Comparison of ENCODE assay signal across 26 mouse cellular contexts in genomic region chr3:103017350-103017749, GRCm38 (mm10). TPM values are rescaled to one million over a fixed set of nuclear protein-coding genes. Genes with fewer than 3 reads are reported as not detected.
DNase-seq lines count a peak whose midpoint lies in the region; ATAC-seq and TF ChIP-seq lines count a peak whose summit lies in the region.
"Had no signal": no experiment of that assay in that cellular context is flagged by ENCODE, and none has a peak within 500 bp of the region (broad histone marks: within the 10 kb centered on the region; RNA-seq: fewer than 3 reads in every experiment).

No protein-coding gene starts in this region.

- H3K4me3 ChIP-seq in heart, embryonic 11.5 days (ENCODE audit: low read depth, low read length) = no peak overlapping the region
- no peak overlapping the region for H3K4me3 ChIP-seq in testis, adult 2 months (ENCODE audit: control insufficient read depth, low read depth, low read length)
- no peak overlapping the region for H3K4me3 ChIP-seq in forebrain, embryonic 10.5 days
- H3K4me3 ChIP-seq: embryonic facial prominence, embryonic 13.5 days; gastrocnemius, adult 2 months; heart, embryonic 15.5 days; limb, embryonic 13.5 days; liver, embryonic 13.5 days; midbrain, embryonic 12.5 days; neural tube, embryonic 13.5 days had no signal

- ATAC-seq in heart, embryonic 11.5 days (replicated peaks; ENCODE audit: insufficient number of reproducible peaks, low FRiP score, low TSS enrichment) = no peak
- ATAC-seq in megakaryocyte, adult 5-6 weeks (ENCODE audit: poor library complexity, severe bottlenecking) = peak; percentile 41
- ATAC-seq: forebrain, postnatal 0 days; hindbrain, postnatal 0 days; intestine, postnatal 0 days had no signal

- TF ChIP-seq CTCF in testis, adult 2 months (IDR thresholded peaks at IDR 0.05; ENCODE audit: control insufficient read depth, insufficient read depth, insufficient replicate concordance, low read depth, low read length) = no peak

- no peaks in the 10 kb centered on the region for H3K9me3 ChIP-seq in heart, embryonic 11.5 days (replicated peaks; ENCODE audit: control insufficient read depth, low read length)
- no peaks in the 10 kb centered on the region for H3K9me3 ChIP-seq in forebrain, embryonic 10.5 days
- H3K9me3 ChIP-seq: embryonic facial prominence, embryonic 13.5 days; heart, embryonic 15.5 days; limb, embryonic 13.5 days; liver, embryonic 13.5 days; midbrain, embryonic 12.5 days; neural tube, embryonic 13.5 days had no signal

- DNase-seq in heart, adult 8-10 months (ENCODE audit: low spot score) = peak; percentile 16
- no peak for DNase-seq in testis, postnatal 10 days (ENCODE audit: low spot score)
- no peak for DNase-seq in right cerebral cortex, adult 18-20 months
- no peak for DNase-seq in forebrain, embryonic 10.5 days (ENCODE audit: extremely low spot score, low spot score)
- no peak for DNase-seq in left cerebral cortex, adult 8-10 months (ENCODE audit: low spot score in 2 of 2)
- DNase-seq: adrenal gland, adult 8-10 months; cerebellum, adult 9-11 months; forebrain, postnatal 0 days; gastrocnemius, adult 2 months; heart, postnatal 4 days; liver, embryonic 13.5 days; thymus, postnatal 4 days had no signal

- 46% methylated on average over 2 of the region's 2 CpGs for WGBS in heart, embryonic 11.5 days (ENCODE audit: insufficient replicate concordance)
- 73% methylated on average over 2 of the region's 2 CpGs for WGBS in forebrain, embryonic 10.5 days

- H3K36me3 ChIP-seq in heart, embryonic 11.5 days (ENCODE audit: control insufficient read depth, insufficient read depth, low read length) = no peaks in the 10 kb centered on the region
- no peaks in the 10 kb centered on the region for H3K36me3 ChIP-seq in testis, adult 2 months (ENCODE audit: control insufficient read depth, insufficient read depth, low read length)
- peaks cover 5% of the 10 kb centered on the region; the same call in 1 of the 2 replicates for H3K36me3 ChIP-seq in forebrain, embryonic 10.5 days (replicated peaks)
- H3K36me3 ChIP-seq: embryonic facial prominence, embryonic 13.5 days; heart, embryonic 15.5 days; limb, embryonic 13.5 days; liver, embryonic 13.5 days; midbrain, embryonic 12.5 days; neural tube, embryonic 13.5 days had no signal

- TF ChIP-seq POLR2A in testis, adult 2 months (IDR thresholded peaks at IDR 0.05; ENCODE audit: control insufficient read depth, low read depth, low read length) = no peak

- no peak overlapping the region for H3K4me2 ChIP-seq in heart, embryonic 11.5 days
- H3K4me2 ChIP-seq: embryonic facial prominence, embryonic 13.5 days; heart, embryonic 15.5 days; limb, embryonic 13.5 days; liver, embryonic 13.5 days; midbrain, embryonic 12.5 days; neural tube, embryonic 13.5 days had no signal

- H3K4me1 ChIP-seq in heart, embryonic 11.5 days (ENCODE audit: control insufficient read depth, insufficient read depth, low read length) = no peaks in the 10 kb centered on the region
- peaks cover 6% of the 10 kb centered on the region for H3K4me1 ChIP-seq in testis, adult 2 months (ENCODE audit: control insufficient read depth, insufficient read depth, low read length)
- peaks cover 13% of the 10 kb centered on the region for H3K4me1 ChIP-seq in forebrain, embryonic 10.5 days

- H3K27ac ChIP-seq in heart, embryonic 11.5 days (ENCODE audit: low read depth, low read length) = no peak overlapping the region
- H3K27ac ChIP-seq in testis, adult 2 months (ENCODE audit: control insufficient read depth, insufficient read depth, low read depth, low read length) = peak overlapping the region; percentile 32; the same call in 1 of the 2 replicates
- no peak overlapping the region for H3K27ac ChIP-seq in forebrain, embryonic 10.5 days
- H3K27ac ChIP-seq: embryonic facial prominence, embryonic 13.5 days; gastrocnemius, adult 2 months; heart, embryonic 15.5 days; hindbrain, postnatal 0 days; limb, embryonic 13.5 days; liver, embryonic 13.5 days; midbrain, embryonic 12.5 days; neural tube, embryonic 13.5 days had no signal

- H3K27me3 ChIP-seq in heart, embryonic 11.5 days (ENCODE audit: control insufficient read depth, insufficient read depth, low read length) = no peaks in the 10 kb centered on the region
- no peaks in the 10 kb centered on the region for H3K27me3 ChIP-seq in testis, adult 2 months (ENCODE audit: control insufficient read depth, insufficient read depth, low read length)
- H3K27me3 ChIP-seq in forebrain, embryonic 10.5 days (ENCODE audit: poor library complexity, severe bottlenecking) = no peaks in the 10 kb centered on the region
- H3K27me3 ChIP-seq: embryonic facial prominence, embryonic 13.5 days; heart, embryonic 15.5 days; limb, embryonic 13.5 days; liver, embryonic 13.5 days; midbrain, embryonic 12.5 days; neural tube, embryonic 13.5 days had no signal

- H3K9ac ChIP-seq in heart, embryonic 11.5 days (ENCODE audit: low read depth, low read length) = no peak overlapping the region
- H3K9ac ChIP-seq: embryonic facial prominence, embryonic 13.5 days; forebrain, postnatal 0 days; heart, embryonic 15.5 days; limb, embryonic 13.5 days; liver, embryonic 13.5 days; midbrain, embryonic 12.5 days; neural tube, embryonic 13.5 days had no signal

RNA-seq across cellular contexts. Expression of gene Csde1, which starts 2.9 kb away (rescaled TPM):
- total RNA-seq in heart, adult 8-10 months (2022) = 100 to 1,000 TPM; 544 to 568 (median 560) TPM
- polyA plus RNA-seq in heart, embryonic 11.5 days (2014; fragmentation: Nextera tagmentation; extraction: Ambion mirVana) = 335 and 357 TPM in 2 replicates
- 86.3 and 110 TPM in 2 replicates for polyA plus RNA-seq in testis, adult 2 months (2012; rRNA removed)
- 231 and 262 TPM in 2 replicates for total RNA-seq in megakaryocyte, adult 5-6 weeks (2015)
- 467 and 491 TPM in 2 replicates for total RNA-seq in megakaryocyte, adult 5-6 weeks (2017)
- 433 and 473 TPM in 2 replicates for polyA plus RNA-seq in forebrain, embryonic 10.5 days (2016; fragmentation: Nextera tagmentation; extraction: Ambion mirVana)
- total RNA-seq in left cerebral cortex, adult 8-10 months (2022) = 100 to 1,000 TPM; 242 to 273 (median 261) TPM

RNA-seq across cellular contexts. Expression of gene Sike1, which starts 21.8 kb away (rescaled TPM):
- 10 to 100 TPM; 56.5 to 60.9 (median 59.3) TPM for total RNA-seq in heart, adult 8-10 months (2022)
- polyA plus RNA-seq in heart, embryonic 11.5 days (2014; fragmentation: Nextera tagmentation; extraction: Ambion mirVana) = 88.0 and 89.4 TPM in 2 replicates
- 10.2 and 16.3 TPM in 2 replicates for polyA plus RNA-seq in testis, adult 2 months (2012; rRNA removed)
- 62.6 and 75.0 TPM in 2 replicates for total RNA-seq in megakaryocyte, adult 5-6 weeks (2015)
- 65.9 and 74.4 TPM in 2 replicates for total RNA-seq in megakaryocyte, adult 5-6 weeks (2017)
- 68.2 and 78.0 TPM in 2 replicates for polyA plus RNA-seq in forebrain, embryonic 10.5 days (2016; fragmentation: Nextera tagmentation; extraction: Ambion mirVana)
- total RNA-seq in left cerebral cortex, adult 8-10 months (2022) = 10 to 100 TPM; 54.7 to 65.9 (median 59.8) TPM

RNA-seq across cellular contexts. Expression of gene Nras, which starts 40.7 kb away (rescaled TPM):
- total RNA-seq in heart, adult 8-10 months (2022) = 10 to 100 TPM; 33.4 to 44.8 (median 36.6) TPM
- polyA plus RNA-seq in heart, embryonic 11.5 days (2014; fragmentation: Nextera tagmentation; extraction: Ambion mirVana) = 99.1 and 101 TPM in 2 replicates
- polyA plus RNA-seq in testis, adult 2 months (2012; rRNA removed) = 60.9 and 72.3 TPM in 2 replicates
- total RNA-seq in megakaryocyte, adult 5-6 weeks (2015) = 75.9 and 83.9 TPM in 2 replicates
- total RNA-seq in megakaryocyte, adult 5-6 weeks (2017) = 58.3 and 59.8 TPM in 2 replicates
- polyA plus RNA-seq in forebrain, embryonic 10.5 days (2016; fragmentation: Nextera tagmentation; extraction: Ambion mirVana) = 162 and 163 TPM in 2 replicates
- total RNA-seq in left cerebral cortex, adult 8-10 months (2022) = 10 to 100 TPM; 63.7 to 69.1 (median 67.2) TPM

RNA-seq across cellular contexts. Expression of gene Nr1h5, which starts 53.4 kb away (rescaled TPM):
- total RNA-seq in heart, adult 8-10 months (2022) = not detected
- 0.32 and 0.64 TPM in 2 replicates for polyA plus RNA-seq in heart, embryonic 11.5 days (2014; fragmentation: Nextera tagmentation; extraction: Ambion mirVana)
- polyA plus RNA-seq in testis, adult 2 months (2012; rRNA removed) = 0.40 and 0.43 TPM in 2 replicates
- total RNA-seq in megakaryocyte, adult 5-6 weeks (2015) = not detected in 2 replicates
- total RNA-seq in megakaryocyte, adult 5-6 weeks (2017) = not detected in 2 replicates
- polyA plus RNA-seq in forebrain, embryonic 10.5 days (2016; fragmentation: Nextera tagmentation; extraction: Ambion mirVana) = 0.07 and 0.11 TPM in 2 replicates
- total RNA-seq in left cerebral cortex, adult 8-10 months (2022) = not detected
- total RNA-seq: adrenal gland, adult 8-10 months; gastrocnemius, adult 2 months; heart, adult 18-20 months; heart, postnatal 4 days; hindbrain, postnatal 0 days; layer of hippocampus, postnatal 25 days; left cerebral cortex, postnatal 14 days had no signal
- polyA plus RNA-seq: embryonic facial prominence, embryonic 13.5 days; hindbrain, postnatal 0 days; intestine, postnatal 0 days; limb, embryonic 13.5 days; lung, embryonic 16.5 days had no signal

RNA-seq across cellular contexts. Expression of gene Ampd1, which starts 56.5 kb away (rescaled TPM):
- total RNA-seq in heart, adult 8-10 months (2022) = 1 to 10 TPM in 1 of 4 experiments, under 1 TPM in 3; 0.37 to 1.3 (median 0.64) TPM
- polyA plus RNA-seq in heart, embryonic 11.5 days (2014; fragmentation: Nextera tagmentation; extraction: Ambion mirVana) = 0.62 TPM in 1 of 2 replicates, not detected in the other
- 1.3 and 1.5 TPM in 2 replicates for polyA plus RNA-seq in testis, adult 2 months (2012; rRNA removed)
- not detected in 2 replicates for total RNA-seq in megakaryocyte, adult 5-6 weeks (2015)
- total RNA-seq in megakaryocyte, adult 5-6 weeks (2017) = 0.44 TPM in 1 of 2 replicates, not detected in the other
- not detected in 2 replicates for polyA plus RNA-seq in forebrain, embryonic 10.5 days (2016; fragmentation: Nextera tagmentation; extraction: Ambion mirVana)
- total RNA-seq in left cerebral cortex, adult 8-10 months (2022) = under 1 TPM in 2 of 4 experiments, not detected in 2; 0.23 to 0.54 TPM
- total RNA-seq: adrenal gland, adult 8-10 months; forebrain, postnatal 0 days; heart, adult 18-20 months; layer of hippocampus, postnatal 25 days; left cerebral cortex, postnatal 14 days had no signal
- polyA plus RNA-seq: forebrain, postnatal 0 days; hindbrain, postnatal 0 days; intestine, postnatal 0 days; neural tube, embryonic 13.5 days had no signal
